Mouse (Mus musculus) 3T3-L1 (cell line): ENCODE measurements at regions not wholly inside any gene's neighbourhood (a gene's known extent, or its start where the extent isn't known, plus 50 kb on each side); places are given as distances from the start of the nearest gene placed in this dataset.
"Not testable (repeated sequence)": the region's sequence is repeated elsewhere in the genome, so short reads cannot be mapped to it uniquely, and the experiment has no call there.

Source experiments
- DNase-seq: peaks from one replicate; pipeline ENCODE4 v3.0.0-alpha.2; 2015; ENCODE audit warnings: low read depth, low spot score

- no peak for DNase-seq
Measured at GRCm38 (mm10) chr12:77089624-77090278, 127.8 kb upstream of the Max start.

- DNase-seq = no peak
Measured at GRCm38 (mm10) chr12:77088452-77088851, 126.5 kb upstream of the Max start.

GRCm38 (mm10) chr12:77086931-77087330 is 124.9 kb upstream of the Max start:
- DNase-seq = not testable (repeated sequence)

- DNase-seq = no peak
Measured at GRCm38 (mm10) chr12:77085894-77086293, 123.9 kb upstream of the Max start.

GRCm38 (mm10) chr12:77085244-77085643 is 123.2 kb upstream of the Max start:
- peak; percentile 37 for DNase-seq

- DNase-seq = no peak
Measured at GRCm38 (mm10) chr12:77084744-77085143, 122.7 kb upstream of the Max start.

GRCm38 (mm10) chr12:77084343-77084742 is 122.3 kb upstream of the Max start:
- DNase-seq = no peak

GRCm38 (mm10) chr12:77083760-77084159 is 121.8 kb upstream of the Max start:
- DNase-seq = no peak

- DNase-seq = no peak
Measured at GRCm38 (mm10) chr12:77081774-77082173, 119.8 kb upstream of the Max start.

- peak; percentile 77 for DNase-seq
Measured at GRCm38 (mm10) chr12:77079481-77079880, 117.5 kb upstream of the Max start.

GRCm38 (mm10) chr12:77076678-77077077 is 114.7 kb upstream of the Max start:
- DNase-seq = no peak

- no peak for DNase-seq
Measured at GRCm38 (mm10) chr12:77074602-77075001, 112.6 kb upstream of the Max start.

GRCm38 (mm10) chr12:77071700-77072099 is 109.7 kb upstream of the Max start:
- no peak for DNase-seq

- DNase-seq = no peak
Measured at GRCm38 (mm10) chr12:77067938-77068337, 105.9 kb upstream of the Max start.

- DNase-seq = no peak
Measured at GRCm38 (mm10) chr12:77067115-77067514, 105.1 kb upstream of the Max start.

- DNase-seq = no peak
Measured at GRCm38 (mm10) chr12:77065645-77066512, 103.9 kb upstream of the Max start.

GRCm38 (mm10) chr12:77064048-77064447 is 102.0 kb upstream of the Max start:
- DNase-seq = no peak

- DNase-seq = no peak
Measured at GRCm38 (mm10) chr12:77061562-77061847, 99.5 kb upstream of the Max start.

- DNase-seq = no peak
Measured at GRCm38 (mm10) chr12:77060766-77061561, 99.0 kb upstream of the Max start.

- peak; percentile 31 for DNase-seq
Measured at GRCm38 (mm10) chr12:77060060-77060695, 98.2 kb upstream of the Max start.

- no peak for DNase-seq
Measured at GRCm38 (mm10) chr12:77059679-77060059, 97.7 kb upstream of the Max start.
